Mouse (Mus musculus) stomach, postnatal 0 days (tissue): ENCODE measurements at regions not wholly inside any gene's neighbourhood (a gene's known extent, or its start where the extent isn't known, plus 50 kb on each side); places are given as distances from the start of the nearest gene placed in this dataset.

Source experiments
- CTCF ChIP-seq: IDR thresholded peaks from 2 replicates; pipeline ENCODE4 v1.5.1; 2016; ENCODE audit warnings: antibody characterized with exemption, low read depth, mild to moderate bottlenecking, moderate library complexity
- EP300 ChIP-seq: optimal IDR thresholded peaks from 2 replicates; pipeline ENCODE3; 2016; ENCODE audit warnings: antibody characterized with exemption

DNA sequence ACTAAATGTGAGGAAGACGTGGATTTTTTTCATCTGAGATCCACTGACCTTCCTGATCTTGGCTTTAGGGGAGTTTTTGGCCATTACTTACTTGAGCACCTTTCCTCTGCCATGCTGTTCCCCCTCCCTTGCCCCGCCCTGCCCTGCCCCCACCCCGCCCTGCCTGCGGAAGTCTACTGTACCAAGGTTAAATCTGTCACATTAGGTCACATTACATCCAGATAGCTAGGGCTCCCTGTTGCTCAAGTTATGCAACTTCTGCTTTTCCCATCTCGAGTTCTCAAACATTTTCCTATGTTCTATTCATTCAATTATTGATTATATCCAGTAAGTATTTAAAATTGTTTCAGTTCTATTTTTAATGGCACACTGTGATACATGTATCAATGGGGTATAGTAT, 144.7 kb upstream of the Cnot2 start:
- no peak for TF ChIP-seq CTCF
- TF ChIP-seq EP300, result no peak
